Mouse (Mus musculus): Measurements from ENCODE around the gene Gse1.
A peak's percentile ranks its signal among the peaks of the same experiment; 100 is the strongest.
"Not testable (repeated sequence)": the region's sequence is repeated elsewhere in the genome, so short reads cannot be mapped to it uniquely, and the experiment has no call there.

Gene Gse1

GRCm38 (mm10) chr8:120328361-120329022, 100.2 kb downstream of the Gse1 start:
- no peak for DNase-seq

GRCm38 (mm10) chr8:120329030-120329748, 100.9 kb downstream of the Gse1 start:
- DNase-seq: no peak

GRCm38 (mm10) chr8:120331027-120331426, 102.8 kb downstream of the Gse1 start:
- no peak for DNase-seq

DNA sequence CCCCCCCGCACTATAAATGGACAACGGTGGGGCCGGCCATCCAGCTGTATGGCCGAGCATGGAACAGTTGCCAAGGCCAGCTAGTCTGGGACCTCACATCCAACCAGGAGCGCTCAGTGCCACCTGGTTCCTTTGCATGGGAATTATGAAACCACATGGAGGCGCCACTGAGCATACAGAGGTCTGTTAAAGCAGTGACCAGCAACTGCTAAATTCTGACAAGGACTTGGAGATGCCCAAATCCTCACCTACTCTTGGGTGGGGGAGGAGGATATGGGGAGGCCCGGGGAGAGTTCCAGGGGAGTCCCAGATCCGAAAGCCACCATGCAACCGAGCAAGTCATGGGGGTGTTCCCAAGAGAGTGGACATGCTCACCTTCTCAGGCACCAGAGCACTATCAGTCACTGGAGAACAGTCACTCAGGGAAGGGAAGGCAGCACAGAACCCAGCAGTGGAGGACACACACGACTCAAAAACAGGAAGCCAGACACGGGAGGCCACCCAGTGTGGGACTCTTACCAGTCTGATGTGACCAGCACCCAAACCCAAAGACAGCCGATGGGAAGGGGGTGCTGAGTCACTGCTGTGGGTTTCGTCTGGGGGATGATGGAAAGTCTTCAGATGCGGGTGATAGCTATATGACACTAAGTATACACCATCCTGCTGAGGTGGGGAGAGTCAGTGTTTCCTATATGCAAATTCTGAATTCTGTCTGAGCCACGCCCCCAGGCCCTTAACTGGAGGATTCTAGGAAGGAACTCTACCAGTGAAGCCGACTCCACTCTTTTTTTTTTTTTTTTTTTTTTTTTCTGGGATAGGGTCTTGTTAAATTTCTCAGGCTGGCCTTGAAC, 104.3 kb downstream of the Gse1 start:
- DNase-seq: peak; percentile 43

GRCm38 (mm10) chr8:120333681-120334080, 105.4 kb downstream of the Gse1 start:
- DNase-seq: no peak

- not testable (repeated sequence) for DNase-seq
Observed at GRCm38 (mm10) chr8:120334261-120334660, 106.0 kb downstream of the Gse1 start.

GRCm38 (mm10) chr8:120334878-120335261, 106.6 kb downstream of the Gse1 start:
- no peak for DNase-seq

DNA sequence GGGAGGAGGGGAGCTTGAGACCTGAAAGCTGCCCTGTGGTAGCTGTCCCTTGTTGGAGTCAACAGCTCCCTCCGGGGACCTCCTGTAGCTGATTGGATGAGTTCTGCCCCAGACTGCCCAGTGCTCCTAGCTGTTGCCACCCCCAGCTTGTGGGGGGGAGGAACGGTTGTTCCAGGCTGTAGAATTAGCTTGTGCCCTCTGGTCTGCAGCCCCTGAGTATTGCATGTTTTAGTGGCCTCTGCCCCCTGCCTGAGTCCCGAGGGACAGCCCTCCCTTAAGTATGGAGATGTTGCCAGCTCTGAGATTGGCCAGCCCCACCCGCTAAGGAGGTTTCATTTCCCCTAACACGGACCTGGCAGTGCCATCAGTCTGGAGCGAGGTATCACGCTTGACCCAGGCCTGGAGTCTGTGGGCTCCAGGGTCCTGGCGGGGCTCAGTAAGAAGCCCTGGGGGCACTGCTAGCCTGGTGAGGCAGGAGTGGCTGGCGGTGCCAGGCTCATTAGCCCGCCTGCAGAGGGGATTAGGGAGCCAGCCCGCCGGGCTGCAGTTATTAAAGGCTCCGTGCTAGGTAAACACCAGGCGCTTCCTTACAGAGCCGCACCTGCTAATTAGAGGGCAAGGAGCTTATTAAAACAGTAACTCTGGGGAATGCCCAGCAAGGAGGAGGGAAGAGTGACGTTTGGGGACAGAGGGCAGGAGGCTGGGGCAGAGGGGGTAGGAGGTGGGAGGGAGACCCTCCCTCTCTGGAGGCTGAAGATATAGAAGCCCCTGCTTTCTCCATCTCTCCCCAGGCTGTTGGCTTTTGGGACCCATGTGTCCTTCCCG, 107.2 kb downstream of the Gse1 start:
- no peak for DNase-seq

- DNase-seq: no peak
Observed at GRCm38 (mm10) chr8:120336087-120336380, 107.8 kb downstream of the Gse1 start.

DNA sequence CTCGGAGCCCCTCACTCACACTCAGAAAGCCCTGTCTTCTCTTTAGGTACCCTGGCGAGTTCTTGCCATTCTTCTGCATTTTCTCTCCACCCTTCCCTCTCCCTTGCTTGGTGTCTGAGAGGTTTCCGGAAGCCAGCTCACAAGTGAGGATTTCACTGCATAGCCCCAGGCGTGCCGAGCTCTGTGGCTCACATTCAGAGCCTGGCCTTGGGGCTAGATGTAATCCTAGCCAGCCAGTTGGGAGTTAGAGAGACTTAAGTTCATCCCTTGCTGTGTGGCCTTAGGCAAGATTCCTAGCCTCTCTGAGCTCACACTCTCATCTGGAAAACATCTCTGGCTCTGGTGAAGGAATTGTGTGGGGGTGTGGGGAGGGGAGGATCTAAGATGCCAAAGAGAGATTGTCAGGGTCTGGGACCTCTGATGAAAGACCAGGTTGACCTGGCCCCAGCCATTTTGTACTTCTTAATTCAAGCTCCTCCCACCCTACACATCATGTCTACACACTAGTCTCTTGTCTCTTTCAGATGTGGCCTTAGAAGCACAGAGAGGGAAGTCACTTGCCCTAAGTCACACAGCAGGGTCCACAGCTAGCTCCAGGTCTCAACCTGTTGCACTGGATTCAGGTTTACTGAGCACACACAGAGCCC, 108.8 kb downstream of the Gse1 start:
- no peak for DNase-seq

DNA sequence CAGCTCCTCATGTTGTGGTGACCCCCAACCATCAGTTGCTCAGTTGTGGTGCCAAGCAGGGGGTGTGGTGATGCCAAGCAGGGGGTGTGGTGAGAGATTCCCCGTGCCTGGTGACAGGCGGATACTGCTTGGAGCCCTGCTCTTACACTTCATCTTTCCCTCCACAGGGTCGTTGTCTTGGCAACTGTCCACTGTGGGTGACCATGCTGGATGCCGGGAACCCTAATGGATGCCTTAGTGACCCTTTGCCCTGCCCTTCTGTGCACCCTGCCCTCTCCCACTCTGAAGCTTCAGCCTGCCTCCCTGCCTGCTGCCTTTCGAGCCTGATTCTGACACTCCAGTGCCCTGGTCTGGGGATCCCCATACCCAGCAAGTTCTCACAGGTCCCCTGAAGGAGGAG, 109.4 kb downstream of the Gse1 start:
- DNase-seq: no peak

- no peak for DNase-seq
Observed at GRCm38 (mm10) chr8:120338678-120339077, 110.4 kb downstream of the Gse1 start.

DNA sequence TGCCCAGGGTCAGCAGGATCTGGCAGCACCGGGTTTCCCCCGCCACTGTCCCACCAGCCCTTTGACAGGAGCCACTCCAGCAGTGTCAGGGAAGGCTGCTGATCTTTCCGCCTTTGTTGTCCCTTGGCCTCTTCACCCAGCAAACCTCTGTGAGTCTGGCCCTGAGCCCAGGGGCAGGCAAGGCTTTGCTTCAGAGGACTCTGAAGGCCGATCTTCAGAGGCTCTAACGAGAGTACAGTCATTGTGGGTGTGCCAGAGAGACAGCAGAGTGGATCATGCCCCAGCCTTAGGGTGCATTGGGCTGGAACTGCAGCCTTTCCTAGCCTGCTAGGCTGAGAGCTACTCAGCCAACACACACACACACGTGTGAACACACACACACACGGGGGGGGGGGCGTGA, 111.5 kb downstream of the Gse1 start:
- DNase-seq: no peak

- no peak for DNase-seq
Observed at GRCm38 (mm10) chr8:120341124-120341523, 112.9 kb downstream of the Gse1 start.

DNA sequence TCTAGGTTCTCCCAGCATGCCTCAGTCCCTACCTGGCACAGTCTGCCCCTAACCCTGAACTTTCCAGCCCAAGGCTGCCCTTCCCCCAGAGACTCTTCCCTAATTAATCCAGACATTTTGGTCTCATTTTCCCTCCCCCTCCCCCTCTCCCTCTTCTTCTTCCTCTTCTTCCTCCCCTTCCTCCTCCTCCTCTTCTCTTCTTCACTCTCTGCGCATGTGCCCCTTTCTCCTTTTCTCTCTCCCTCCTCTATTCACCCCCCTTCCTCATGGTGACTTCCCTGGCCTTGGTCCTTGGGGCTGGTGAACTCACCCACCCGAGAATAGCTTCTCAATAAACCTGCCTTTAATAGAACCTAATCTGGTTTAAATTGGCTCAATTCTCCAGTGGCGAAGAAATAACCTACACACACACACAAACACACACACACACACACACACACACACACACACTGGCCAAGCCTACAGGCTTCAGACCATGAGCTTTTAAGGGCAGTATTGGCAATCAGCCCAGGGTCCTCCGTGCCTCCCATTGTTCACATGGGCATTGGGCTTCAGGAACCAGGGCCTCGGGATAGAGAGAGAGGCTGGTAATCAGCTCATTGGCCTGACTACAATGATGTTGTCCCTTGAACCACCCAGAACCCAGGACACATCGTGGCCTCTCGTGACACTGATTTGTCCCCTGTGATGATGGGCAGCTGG, 114.7 kb downstream of the Gse1 start:
- no peak for DNase-seq

GRCm38 (mm10) chr8:120343582-120343981, 115.3 kb downstream of the Gse1 start:
- DNase-seq: no peak

GRCm38 (mm10) chr8:120344166-120344565, 115.9 kb downstream of the Gse1 start:
- no peak for DNase-seq

DNA sequence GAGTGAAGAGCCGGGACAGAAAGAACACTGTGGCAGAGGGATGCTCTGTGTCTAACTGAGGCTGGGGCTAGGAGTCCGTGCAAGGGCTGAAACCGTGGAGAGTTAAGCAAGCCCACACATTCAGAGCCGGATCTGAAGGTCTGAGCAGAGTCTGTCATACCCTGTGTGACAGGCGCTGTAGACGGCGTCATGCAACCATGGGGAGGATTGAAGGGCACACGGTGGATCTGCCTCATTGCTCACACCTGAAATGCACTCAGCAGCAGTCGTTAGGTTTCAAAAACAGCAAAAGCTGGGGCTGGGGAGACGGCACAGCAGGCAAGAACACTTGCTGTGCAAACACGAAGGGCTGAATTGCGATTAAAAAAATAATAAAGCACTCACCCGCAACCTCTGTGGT, 116.3 kb downstream of the Gse1 start:
- no peak for DNase-seq

DNA sequence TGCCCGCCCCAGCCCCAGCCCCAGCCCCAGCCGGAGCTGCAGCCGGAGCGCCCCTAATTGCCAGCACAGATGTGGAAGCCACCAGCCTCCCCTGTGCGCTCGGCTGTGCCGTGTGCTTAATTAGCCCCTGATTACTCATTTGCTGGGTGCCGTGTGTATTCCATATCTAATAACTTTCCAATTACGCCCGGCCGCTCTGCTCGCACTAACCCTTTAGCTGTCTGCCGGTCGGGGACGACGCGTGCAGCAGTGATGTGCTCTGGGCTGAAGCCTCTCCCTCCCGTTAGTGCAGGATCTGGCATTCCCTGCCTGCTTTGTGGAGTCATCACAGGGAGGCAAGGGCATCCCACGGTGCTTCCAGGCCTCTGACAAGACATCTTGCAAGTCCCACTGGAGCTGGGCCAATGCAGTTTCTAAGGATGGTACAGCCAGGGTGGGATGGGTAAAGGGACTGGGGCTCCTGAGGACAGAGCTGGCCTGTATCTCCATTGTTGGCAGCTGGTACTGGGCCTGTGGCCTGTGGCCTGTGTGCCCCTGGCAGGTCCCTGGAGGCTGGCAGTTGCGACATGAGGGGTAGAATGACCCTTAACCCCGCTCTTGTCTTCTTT, 119.6 kb downstream of the Gse1 start:
- DNase-seq: peak; percentile 42

GRCm38 (mm10) chr8:120348922-120349321, 120.7 kb downstream of the Gse1 start:
- DNase-seq: no peak

DNA sequence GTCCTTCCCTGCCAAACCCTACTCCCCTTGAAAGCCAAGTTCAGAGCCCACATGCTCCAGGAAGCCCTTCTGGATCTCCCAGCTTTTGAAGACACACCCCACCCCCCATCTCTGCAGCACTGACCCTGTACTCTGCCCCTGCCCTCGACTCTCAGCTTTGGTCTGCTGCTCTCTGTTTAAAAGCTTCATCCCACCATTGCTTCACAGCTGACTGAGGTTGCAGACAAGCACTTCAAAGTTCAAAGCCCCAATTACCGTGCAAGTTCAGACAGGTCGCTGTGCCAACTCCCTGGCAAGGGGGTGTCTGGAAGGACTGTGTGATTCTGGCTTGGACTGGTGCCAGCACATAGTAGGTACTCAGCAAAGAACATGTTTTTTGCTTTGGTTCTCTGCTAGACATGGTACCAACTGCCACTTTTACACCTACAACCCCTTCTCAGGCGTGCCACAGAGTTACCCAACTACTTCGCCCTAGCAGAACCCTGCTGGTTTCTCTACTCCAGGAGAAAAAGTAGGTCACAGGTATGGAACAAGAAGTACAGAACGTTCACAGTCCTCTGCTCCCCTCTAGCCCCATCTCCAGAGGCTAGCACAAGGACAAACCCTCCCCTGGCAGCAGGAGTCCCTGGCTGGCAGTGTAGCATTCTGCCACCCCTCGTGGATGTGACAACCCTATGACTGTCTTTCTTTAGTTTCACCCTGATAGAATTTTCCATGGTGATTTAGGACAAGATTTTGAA, 123.2 kb downstream of the Gse1 start:
- DNase-seq: no peak

Data from right cerebral cortex, postnatal 14 days (tissue).